Mouse (Mus musculus): ENCODE data around the gene Ccdc127.

Ccdc127 gene

GRCm38 (mm10) chr13:74349566-74350434 is at the start of gene Ccdc127, which contains the start of gene Sdha:
TSS of gene Ccdc127 (plus strand) at chr13:74350309.
TSS of gene Sdha (minus strand) at chr13:74350280.
- peak; percentile 91 to 95 for DNase-seq (ENCODE audit: low spot score in 2 of 2)

DNA sequence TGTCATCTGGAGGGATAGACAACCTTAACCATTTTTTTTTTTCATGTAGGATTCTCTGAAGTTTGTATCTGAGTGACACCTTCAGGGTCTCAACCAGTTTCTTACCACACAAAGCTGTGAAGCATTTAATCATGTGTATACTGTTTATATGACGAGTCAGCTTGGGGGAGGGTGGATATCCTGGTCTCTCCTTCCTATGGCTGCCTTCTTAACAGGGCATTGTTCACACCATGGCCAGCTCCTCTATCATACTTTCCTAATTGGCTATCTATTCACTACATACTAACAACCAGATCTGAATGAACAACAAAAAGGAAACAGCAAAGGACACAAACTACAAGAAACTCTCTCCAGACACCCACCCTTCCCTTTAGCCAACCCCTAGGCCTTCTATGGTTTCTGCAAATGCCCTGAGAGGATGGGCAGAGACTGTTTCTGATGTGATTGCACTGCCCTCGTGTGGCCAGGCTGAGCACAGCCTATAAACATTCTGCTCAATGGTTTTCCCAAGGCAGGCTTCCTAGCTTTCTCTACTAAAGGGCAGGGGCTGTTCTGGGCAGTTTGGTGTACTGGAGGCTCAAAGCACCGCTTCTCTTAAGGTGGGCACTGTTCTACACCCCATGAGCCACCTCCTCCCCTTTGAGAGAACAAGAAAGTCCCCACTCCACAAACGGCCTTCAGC is 49.0 kb upstream of the Ccdc127 start:
- peak; percentile 60 to 68 for DNase-seq (ENCODE audit: low spot score in 2 of 2)

GRCm38 (mm10) chr13:74301607-74301984 is 48.5 kb upstream of the Ccdc127 start:
- DNase-seq (ENCODE audit: low spot score in 2 of 2): peak; percentile 7 to 8

DNA sequence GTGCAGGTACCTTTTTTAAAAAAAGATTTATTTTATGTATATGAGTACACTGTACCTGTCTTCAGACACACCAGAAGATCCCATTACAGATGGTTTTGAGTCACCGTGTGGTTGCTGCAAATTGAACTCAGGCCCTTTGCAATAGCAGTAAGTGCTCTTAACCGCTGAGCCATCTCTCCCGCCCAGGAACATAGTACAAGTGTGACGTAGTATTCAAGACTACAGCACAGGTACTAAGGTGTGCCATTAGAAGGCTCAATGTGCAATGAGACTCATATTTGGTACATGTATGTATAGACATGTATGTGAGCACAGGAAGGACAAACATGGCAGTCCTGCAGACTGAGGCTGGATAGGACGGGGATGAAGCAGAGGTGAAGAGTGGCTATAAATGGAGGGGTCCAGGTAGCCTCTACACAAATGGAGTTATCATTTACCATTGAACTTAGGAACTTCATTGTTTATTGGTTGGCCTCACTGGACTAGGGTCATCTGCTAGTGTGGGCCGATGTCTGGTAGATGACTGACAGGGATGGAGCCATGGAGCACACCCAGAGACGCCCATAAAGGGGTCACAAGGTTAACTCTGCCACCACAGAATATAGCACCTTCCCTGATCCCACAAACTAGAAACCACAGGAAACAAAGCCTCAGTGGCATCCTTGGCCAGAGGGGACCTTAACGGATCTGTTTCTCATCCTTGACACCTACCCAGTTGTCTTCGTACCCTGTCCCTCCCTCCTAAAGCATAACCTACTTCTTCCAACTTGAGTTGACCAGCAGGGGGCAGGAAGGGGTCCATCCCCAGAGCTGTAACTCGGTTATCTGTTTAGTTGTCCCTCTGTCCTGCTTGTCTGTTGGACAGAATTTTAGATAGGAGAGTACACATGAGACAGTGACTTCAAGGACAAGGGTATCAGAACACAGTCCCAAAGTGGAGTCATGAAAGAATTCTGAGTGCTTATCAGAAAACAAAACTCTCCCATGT is 47.8 kb upstream of the Ccdc127 start:
- DNase-seq (ENCODE audit: low spot score in 2 of 2): no peak

DNA sequence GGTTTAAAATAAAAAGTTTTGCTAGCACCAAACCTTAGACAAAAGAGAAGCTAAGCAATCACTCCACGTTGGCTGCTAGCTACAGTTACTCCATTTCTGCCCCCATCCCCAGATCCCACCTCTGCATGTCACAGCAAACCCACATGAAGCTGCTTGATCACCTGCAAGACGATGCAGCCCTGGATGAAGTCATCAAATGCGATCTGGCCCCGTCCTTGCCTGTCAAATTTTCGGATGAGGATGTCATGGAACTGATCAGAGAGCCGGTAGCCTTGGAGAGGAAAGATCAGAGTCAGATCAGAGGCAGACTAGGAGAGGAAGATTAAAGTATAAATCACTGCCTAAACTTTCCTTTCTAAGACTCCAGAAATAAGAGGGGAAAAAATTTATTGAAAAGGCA is 44.7 kb upstream of the Ccdc127 start:
- no peak for DNase-seq (ENCODE audit: low spot score in 2 of 2)

- DNase-seq (ENCODE audit: low spot score in 2 of 2): no peak
Measured at GRCm38 (mm10) chr13:74305780-74306179, 44.3 kb upstream of the Ccdc127 start.

GRCm38 (mm10) chr13:74314616-74315015 is 35.5 kb upstream of the Ccdc127 start:
- no peak for DNase-seq (ENCODE audit: low spot score in 2 of 2)

DNA sequence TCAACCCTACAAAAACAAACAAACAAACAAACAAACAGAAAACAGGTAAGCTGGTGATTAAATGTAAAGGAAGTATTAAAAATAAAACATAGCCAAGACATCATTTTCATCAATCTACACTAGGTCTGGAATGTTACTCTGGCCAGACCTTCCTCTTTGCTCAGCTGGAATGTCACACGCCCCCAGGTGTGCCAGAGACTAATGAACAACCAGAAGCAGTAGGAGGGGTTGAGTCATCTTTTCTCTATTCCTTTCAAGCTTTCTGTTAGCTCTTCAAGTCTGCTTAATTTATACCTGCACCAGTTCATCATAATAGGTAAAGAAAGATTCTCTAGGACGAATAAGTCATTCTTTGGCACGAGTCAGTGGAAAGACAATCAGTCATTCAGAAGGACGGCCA is 33.7 kb upstream of the Ccdc127 start:
- no peak for DNase-seq (ENCODE audit: low spot score in 2 of 2)

DNA sequence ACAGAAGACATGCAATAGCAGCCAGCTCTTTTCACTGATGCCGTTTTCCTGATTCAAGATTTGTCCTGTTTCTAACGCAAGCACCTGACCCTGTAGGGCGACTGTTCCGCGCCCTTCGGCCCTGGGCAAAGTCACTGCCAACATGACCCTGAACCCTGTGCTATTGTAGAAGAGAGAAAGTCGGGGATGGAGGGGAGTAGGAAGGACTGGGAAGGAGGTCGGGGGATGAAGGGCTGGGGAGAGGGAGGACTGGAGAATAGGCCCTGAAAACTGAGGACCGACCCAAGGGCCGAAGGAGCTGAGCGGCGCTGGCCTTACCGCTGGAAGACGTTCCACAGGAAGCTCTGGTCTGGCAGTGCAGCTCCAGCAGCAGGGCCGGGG is 33.3 kb upstream of the Ccdc127 start:
- DNase-seq (ENCODE audit: low spot score in 2 of 2): no peak

DNA sequence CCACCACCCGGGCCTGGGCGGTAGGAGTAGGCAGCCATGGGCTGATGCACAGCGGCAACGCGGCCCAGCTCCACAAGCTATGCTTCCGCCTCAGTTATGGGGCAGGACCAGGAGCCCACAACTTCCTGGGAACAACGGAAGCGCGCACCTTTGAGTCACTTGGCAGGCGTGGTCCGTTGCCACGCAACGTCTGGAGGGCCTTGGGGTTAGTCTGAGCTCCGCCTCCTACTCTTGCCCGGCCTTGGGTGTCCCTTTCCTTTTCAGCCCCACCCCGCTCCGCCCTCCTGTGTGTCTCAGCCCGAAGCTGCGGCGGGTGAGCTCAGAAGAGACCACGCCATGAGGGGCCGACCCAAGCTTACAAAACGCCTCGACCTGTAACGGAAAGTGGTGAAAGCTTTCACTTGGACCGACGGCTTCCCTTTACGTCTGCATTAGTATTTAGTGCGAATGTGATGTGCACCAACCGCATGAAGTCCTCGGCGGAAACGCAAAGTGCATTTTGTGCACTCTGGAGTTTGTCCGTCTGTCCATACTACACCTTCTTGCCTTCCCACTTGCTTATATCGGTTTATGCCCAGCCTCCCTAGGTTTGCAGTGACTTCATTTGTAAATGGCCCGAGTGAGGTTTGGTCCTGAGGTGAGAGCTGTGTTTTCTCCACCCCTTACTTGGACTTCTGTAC is 32.8 kb upstream of the Ccdc127 start, which contains the start of gene Pdcd6:
Pdcd6 (minus strand) TSS at position 411 of the 680 bp plus-strand sequence.
- DNase-seq (ENCODE audit: low spot score in 2 of 2): peak; percentile 88 to 97

DNA sequence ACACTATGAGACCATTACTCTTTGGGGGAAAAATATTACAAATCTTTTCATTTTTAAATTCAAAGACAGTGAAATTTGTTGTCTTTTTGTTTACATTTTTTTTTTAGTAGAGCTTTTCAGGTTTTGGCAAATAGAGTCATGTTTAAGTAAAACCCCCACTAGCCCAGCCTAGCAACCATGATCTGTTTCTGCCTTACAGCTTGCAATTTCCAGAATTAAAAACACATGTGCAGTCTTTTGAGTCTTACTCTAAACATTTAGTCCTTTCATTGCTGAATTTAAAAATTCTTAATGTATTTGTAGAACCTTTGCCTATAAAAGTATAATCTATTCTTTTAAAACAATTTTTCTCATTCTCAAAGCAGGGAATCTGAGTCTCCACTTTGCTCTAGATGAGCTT is 20.8 kb upstream of the Ccdc127 start:
- no peak for DNase-seq (ENCODE audit: low spot score in 2 of 2)

- no peak for DNase-seq (ENCODE audit: low spot score in 2 of 2)
Measured at GRCm38 (mm10) chr13:74341036-74341435, 9.1 kb upstream of the Ccdc127 start.

DNA sequence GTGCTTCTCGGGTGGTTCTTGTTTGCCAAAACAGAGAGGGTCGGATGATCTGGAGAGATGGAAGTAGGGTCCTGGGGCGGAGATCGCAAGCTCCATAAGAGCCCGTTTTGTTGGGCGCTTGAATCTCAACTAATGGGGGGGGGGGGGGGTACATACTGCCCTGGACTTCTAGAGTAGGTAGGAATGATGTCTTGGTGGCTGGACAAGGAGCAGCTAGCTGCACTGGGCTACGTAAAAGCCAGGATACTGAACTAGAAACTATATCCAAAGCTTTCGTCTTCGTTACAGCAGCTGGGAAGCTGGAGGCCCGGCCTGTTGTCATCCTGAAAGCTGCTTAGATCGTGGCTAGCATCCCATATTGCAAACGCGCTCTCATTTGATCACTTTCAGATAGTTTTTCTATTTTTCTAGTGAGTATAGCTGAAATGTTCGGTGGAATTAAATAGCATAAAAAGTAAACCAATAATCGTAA is 362 bp downstream of the Ccdc127 start:
- no peak for DNase-seq (ENCODE audit: low spot score in 2 of 2)

GRCm38 (mm10) chr13:74356491-74356890 is 6.4 kb downstream of the Ccdc127 start:
- DNase-seq (ENCODE audit: low spot score in 2 of 2): no peak

- no peak for DNase-seq (ENCODE audit: low spot score in 2 of 2)
Measured at GRCm38 (mm10) chr13:74362218-74362617, 12.1 kb downstream of the Ccdc127 start.

GRCm38 (mm10) chr13:74363176-74363858 is 13.2 kb downstream of the Ccdc127 start:
- no peak for DNase-seq (ENCODE audit: low spot score in 2 of 2)

- no peak for DNase-seq (ENCODE audit: low spot score in 2 of 2)
Measured at GRCm38 (mm10) chr13:74363859-74364235, 13.7 kb downstream of the Ccdc127 start, which contains the start of gene Lrrc14b. TSS of gene Lrrc14b (minus strand) at chr13:74364005.

GRCm38 (mm10) chr13:74381533-74382276 is 31.6 kb downstream of the Ccdc127 start:
- DNase-seq (ENCODE audit: low spot score in 2 of 2): no peak

- no peak for DNase-seq (ENCODE audit: low spot score in 2 of 2)
Measured at GRCm38 (mm10) chr13:74382289-74382688, 32.2 kb downstream of the Ccdc127 start.

DNA sequence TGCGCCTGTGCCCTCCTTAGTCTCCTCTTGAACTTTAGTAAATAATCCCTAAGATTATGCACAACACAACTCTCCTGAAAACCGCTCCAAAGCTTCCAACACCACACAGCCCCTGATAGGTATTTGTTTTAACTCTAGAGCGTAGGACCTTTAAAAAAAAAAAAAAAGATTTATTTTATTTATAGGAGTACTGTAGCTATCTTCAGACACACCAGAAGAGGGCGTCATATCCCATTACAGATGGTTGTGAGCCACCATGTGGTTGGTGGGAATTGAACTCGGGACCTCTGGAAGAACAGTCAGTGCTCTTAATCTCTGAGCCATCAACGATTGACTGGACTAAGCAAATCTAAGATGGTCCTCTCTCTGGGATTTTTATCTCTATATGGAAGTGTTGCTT is 39.6 kb downstream of the Ccdc127 start:
- DNase-seq (ENCODE audit: low spot score in 2 of 2): no peak

Data from urinary bladder, postnatal 36 days (tissue).